Mouse (Mus musculus) layer of hippocampus, adult 9-10 months (tissue): ENCODE data around the gene Kdm5c.
"Not testable (repeated sequence)": the region's sequence is repeated elsewhere in the genome, so short reads cannot be mapped to it uniquely, and the experiment has no call there.

ENCODE experiments used
- DNase-seq: peaks from one replicate; pipeline ENCODE4 v3.0.0; 2022; ENCODE audit warnings: low spot score

Kdm5c gene

DNA sequence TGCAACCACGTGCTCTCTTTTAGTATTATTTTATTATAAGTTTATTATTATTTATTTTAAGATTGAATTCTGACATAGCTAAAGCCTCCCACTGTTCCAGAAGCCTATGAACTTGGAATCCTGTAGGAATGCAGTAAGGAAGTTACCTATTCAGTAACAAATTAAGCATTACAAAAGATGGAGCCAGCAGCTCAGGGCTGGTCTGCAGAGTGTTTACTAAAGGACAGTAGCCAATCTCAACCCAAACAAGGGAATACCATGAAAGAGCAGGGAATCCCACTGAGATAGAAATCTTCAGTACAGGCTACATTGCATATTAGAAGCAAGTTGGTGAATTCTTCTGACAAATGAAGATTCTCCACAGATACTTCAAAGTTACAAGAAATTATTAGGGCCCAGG, 54.2 kb downstream of the Kdm5c start:
- DNase-seq: not testable (repeated sequence)

DNA sequence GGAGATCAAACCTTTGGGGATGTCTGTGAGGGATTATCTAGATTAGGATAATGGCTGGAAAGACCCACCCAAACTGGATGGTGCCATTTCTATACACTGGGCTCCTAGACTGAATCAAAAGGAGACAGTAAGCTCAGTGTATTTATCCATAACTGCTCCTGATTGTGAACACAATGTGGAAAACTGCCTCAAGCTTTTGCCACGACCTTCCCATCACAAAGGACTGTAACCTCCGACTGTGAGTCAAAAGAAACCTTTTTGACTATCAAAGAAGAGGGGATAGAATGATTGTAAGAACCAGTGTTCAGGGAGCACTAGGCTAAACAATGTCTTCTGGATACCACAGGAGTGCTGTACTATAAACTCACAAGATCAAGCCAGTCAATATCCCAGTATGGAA, 73.4 kb downstream of the Kdm5c start:
- DNase-seq: no peak

DNA sequence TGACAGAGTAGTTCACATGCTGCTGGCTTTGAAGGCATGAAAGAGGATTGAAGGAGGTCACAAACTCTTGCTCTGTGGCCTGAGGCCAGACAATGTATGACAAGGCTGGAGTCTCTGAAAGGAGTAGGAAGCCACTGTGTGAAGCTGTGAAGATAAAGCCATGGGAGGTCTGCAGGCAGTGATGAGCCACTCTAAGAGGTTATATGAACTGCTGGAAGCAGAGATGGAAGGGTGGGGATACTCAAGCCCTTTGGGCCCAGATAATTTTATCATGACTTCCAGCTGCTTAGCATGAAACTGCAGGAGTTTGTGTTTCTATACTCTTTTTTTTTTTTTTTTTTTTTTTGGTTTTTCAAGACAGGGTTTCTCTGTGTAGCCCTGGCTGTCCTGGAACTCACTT, 74.6 kb downstream of the Kdm5c start:
- DNase-seq: no peak

GRCm38 (mm10) chrX:152307942-152308341, 75.1 kb downstream of the Kdm5c start:
- no peak for DNase-seq

DNA sequence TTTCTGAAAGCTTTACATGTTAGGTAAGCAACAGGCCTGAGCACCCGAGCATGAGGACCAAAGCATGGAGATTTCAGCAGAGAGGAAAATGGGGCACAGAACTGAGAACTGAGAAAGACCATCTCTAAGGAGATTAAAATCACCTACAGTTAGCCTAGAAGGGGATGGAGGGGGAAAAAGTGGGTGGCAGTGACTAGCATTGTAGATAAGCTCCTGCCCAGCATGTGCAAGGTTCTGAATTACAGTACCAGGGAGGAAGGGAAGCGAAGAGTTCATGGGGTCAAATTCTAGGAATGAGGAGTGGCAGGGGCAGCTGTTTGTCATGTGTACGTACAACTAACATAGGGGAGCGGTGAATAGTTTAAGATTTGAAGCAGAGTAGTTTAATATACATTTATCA, 87.7 kb downstream of the Kdm5c start:
- DNase-seq: no peak

GRCm38 (mm10) chrX:152322776-152323175, 90.0 kb downstream of the Kdm5c start:
- no peak for DNase-seq

DNA sequence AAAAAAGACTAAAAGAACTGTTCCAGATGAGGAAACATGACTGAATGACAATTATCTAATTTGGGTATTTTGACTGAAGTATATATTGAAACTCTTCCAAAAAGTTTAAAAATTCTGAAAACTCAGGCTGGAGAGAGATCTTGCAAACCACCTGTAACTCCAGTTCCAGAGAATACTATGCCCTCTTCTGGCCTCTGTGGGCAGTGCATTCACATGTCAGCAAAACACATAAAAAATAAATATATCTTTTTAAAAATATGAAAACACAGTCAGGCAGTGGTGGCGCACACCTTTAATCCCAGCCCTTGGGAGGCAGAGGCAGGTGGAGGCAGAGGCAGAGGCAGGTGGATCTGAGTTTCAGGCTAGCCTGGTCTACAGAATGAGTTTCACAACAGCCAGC, 90.8 kb downstream of the Kdm5c start:
- DNase-seq: no peak
